Mouse (Mus musculus): ENCODE results near the gene Scn9a. TPM values are rescaled to one million over a fixed set of nuclear protein-coding genes. Genes with fewer than 3 reads are reported as not detected.

The Scn9a gene
- under 0.01 TPM in 1 of 2 replicates, not detected in the other for polyA plus RNA-seq (2012; rRNA removed)

GRCm38 (mm10) chr2:66634580-66635359 lies at the start of gene Scn9a:
Gene Scn9a (minus strand): TSS chr2:66634962.

GRCm38 (mm10) chr2:66440711-66441110 lies 194.1 kb downstream of the Scn9a start, which contains the start of gene Scn1a:
Gene Scn1a (minus strand): TSS chr2:66440840.

Other genes starting within 250 kb of the Scn9a start
- gene Scn1a, start 194.1 kb downstream of the Scn9a start, polyA plus RNA-seq (2012; rRNA removed): not detected in 2 replicates
- 0.02 and 0.03 TPM in 2 replicates for gene Scn7a, start 150.0 kb upstream of the Scn9a start, polyA plus RNA-seq (2012; rRNA removed)

Measured in liver, embryonic 18 days (tissue).